Mouse (Mus musculus) hindlimb bud, embryonic 11.5 days (tissue): ENCODE measurements around the gene Ccdc36.

Source experiments
- DNase-seq: peaks from one replicate; pipeline ENCODE4 v3.0.0-alpha.2; 2012; ENCODE audit warnings: low read depth, low spot score; ENCODE audit errors: extremely low spot score

Gene Ccdc36

DNA sequence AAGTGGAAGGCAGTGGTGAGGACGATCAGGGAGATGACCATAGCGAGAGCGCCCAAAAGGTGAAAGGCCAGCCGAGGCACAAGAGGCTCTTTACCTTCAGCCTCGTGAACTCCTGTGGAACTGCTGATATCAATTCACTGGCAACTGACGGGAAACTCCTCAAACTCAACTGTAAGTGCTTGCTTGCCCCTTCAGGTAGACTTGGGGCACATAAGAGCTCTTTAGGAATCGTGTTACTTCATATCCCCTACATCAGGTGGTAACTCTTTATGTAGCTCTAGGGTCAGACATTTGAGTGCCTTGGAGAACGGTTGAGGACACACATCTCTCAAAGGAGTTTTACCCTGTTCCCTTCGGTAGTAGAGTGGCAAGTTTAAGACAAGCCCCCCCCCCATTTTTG is 46.9 kb downstream of the Ccdc36 start:
- no peak for DNase-seq

DNA sequence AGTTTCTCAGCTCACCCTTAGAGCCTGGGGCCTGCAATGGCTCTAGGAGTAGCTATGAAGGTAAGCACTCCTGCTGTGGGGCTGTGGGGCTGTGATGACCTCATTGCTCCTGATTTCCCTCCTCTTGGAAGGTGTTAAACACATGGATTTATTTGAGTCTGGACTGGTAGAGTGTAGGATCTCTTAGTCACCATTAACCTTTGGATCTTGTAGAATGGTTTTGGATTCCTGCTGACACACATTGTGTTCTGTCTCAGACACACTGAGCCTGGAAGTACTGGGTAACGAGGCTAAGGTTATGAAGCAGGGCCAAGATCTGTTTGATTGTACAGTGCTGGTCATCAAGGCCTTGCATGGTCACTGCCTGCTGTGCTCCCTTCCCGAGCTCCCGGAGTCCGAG is 49.0 kb downstream of the Ccdc36 start:
- DNase-seq = no peak

DNA sequence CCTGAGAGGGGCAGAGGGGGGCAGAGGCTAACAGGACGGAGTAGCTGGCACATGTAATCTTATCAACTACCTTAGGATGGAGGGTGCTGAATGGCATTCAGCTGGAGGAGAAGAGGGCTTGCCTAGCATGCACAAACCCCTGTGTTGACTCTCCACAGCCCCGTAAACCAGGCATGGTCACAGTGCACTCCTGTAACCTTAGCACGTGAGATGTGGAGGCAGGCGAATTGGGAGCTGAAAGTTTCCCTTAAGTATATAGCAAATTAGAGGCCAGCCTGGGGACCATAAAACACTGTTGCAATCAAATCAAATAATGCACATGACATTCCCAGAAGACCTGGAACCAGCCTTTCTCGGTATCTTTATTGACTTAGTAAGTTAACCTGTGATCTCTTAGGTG is 49.5 kb downstream of the Ccdc36 start:
- DNase-seq = no peak

DNA sequence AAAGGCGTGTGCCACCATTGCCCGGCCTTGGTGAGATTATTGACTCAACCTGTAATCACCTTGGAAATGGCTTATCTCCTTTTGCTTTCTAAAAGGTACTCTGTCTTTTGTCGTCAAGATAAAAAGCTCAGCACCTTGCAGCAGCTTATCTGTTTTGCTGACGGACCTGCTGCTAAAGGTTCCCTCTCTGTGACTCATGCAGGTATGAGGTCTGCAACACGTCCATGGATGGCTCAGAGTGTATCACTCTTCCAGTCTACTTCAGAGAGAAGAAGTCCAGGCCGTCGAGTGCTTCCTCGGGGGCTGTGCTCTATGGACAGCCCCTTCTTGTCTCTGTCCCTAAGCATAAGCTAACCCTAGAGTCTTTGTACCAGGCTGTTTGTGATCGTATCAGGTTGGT is 50.0 kb downstream of the Ccdc36 start:
- no peak for DNase-seq
